10 mouse cellular contexts compared by ENCODE assay signal in genomic region chr11:37480236-37480635, GRCm38 (mm10).
DNase-seq lines count a peak whose midpoint lies in the region.
"Had no signal": no experiment of that assay in that cellular context is flagged by ENCODE, and none has a peak within 500 bp of the region (broad histone marks: within the 10 kb centered on the region; RNA-seq: fewer than 3 reads in every experiment).

No protein-coding gene starts in this region.

- WGBS in hindbrain, embryonic 10.5 days: 84% methylated on average over 3 of the region's 3 CpGs

- peak; percentile 43 to 74 for DNase-seq in cerebellum, postnatal 25 days
- DNase-seq in cerebellum, adult 9-11 months: no peak
- DNase-seq in heart, postnatal 4 days: peak; percentile 52
- DNase-seq in heart, adult 11 months: no peak
- peak; percentile 12 to 30 for DNase-seq in adrenal gland, postnatal 36 days
- DNase-seq in layer of hippocampus, adult 9-11 months: peak; percentile 66
- DNase-seq in hindbrain, embryonic 10.5 days (ENCODE audit: low spot score): no peak
- no peak for DNase-seq in embryo, embryonic 9.5 days (ENCODE audit: extremely low spot score)
- DNase-seq: embryo, embryonic 11 days had no signal

- no peaks in the 10 kb centered on the region for H3K4me1 ChIP-seq in hindbrain, embryonic 10.5 days (replicated peaks)
- H3K4me1 ChIP-seq: megakaryocyte, embryonic 14.5 days had no signal

- H3K27ac ChIP-seq in hindbrain, embryonic 10.5 days: no peak overlapping the region

- no peaks in the 10 kb centered on the region for H3K36me3 ChIP-seq in hindbrain, embryonic 10.5 days

- no peak overlapping the region for H3K4me3 ChIP-seq in hindbrain, embryonic 10.5 days
- H3K4me3 ChIP-seq: megakaryocyte, embryonic 14.5 days had no signal

- no peaks in the 10 kb centered on the region for H3K9me3 ChIP-seq in hindbrain, embryonic 10.5 days
- H3K9me3 ChIP-seq: megakaryocyte, embryonic 14.5 days had no signal

- H3K27me3 ChIP-seq in hindbrain, embryonic 10.5 days (ENCODE audit: insufficient read depth, poor library complexity, severe bottlenecking): no peaks in the 10 kb centered on the region
- H3K27me3 ChIP-seq: megakaryocyte, embryonic 14.5 days had no signal

Comparison
In these comparisons a context has a peak if more than half of its experiments do, and no peak if none do; other contexts are left out.
1. DNase-seq: peak in cerebellum, postnatal 25 days (2 of 2), heart, postnatal 4 days (single experiment), adrenal gland, postnatal 36 days (2 of 2) and layer of hippocampus, adult 9-11 months (single experiment); none in cerebellum, adult 9-11 months (single experiment), heart, adult 11 months (single experiment), hindbrain, embryonic 10.5 days (single experiment) and embryo, embryonic 9.5 days (single experiment).